Mouse (Mus musculus) heart, postnatal 10 days (tissue): ENCODE data around the gene Ankrd34a. TPM values are rescaled to one million over a fixed set of nuclear protein-coding genes. Genes with fewer than 3 reads are reported as not detected.
"Not testable (repeated sequence)": the region's sequence is repeated elsewhere in the genome, so short reads cannot be mapped to it uniquely, and the experiment has no call there.

Experiments
- DNase-seq, 2 experiments: peaks; one replicate each; pipeline ENCODE4 v3.0.0; 2021
- intact Hi-C: fragments of 180-260 bp; cut with DNase I; formaldehyde crosslinking; loops from one replicate; pipeline ENCODE4 v1.15.1; 2025
- total RNA-seq, 2 experiments: library from RNA; stranded (reverse); gene quantifications; 2 replicates each; pipeline ENCODE4 v1.2.3; 2021

The Ankrd34a gene
- total RNA-seq, 2 experiments from 2014 or later = 2.0 to 5.5 TPM

DNA sequence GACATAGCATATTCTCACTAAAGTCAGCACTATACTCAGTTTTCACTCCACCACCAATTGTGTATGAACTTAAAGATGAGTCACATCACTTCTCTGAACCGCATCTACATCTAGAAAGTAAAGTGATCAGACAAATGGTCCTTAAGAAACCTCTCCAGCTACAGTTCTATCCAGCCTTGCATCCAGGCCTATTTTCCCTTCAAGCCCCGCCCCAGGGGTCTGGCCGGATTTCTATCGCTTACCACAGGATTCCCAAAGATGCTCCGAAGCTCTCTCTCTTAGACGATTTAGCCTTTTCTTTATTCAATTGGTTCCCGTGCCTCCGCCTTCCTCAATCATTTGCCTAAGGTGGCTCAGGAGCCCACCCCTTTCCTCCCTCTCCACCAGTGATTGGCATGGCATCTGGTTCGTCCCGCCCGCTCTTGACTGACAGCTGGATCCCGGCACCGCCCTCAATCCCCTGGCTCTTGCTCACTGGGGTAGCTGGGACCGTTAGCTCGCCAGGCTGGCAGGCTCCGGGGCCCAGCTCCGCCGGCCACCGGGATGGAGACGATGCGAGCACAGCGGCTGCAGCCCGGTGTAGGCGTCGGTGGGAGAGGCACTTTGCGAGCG, 4.3 kb downstream of the Ankrd34a start, which contains the start of gene Lix1l:
Lix1l (plus strand) TSS at position 511 of the 612 bp plus-strand sequence.
- DNase-seq = peak; percentile 97 to 98
- intact Hi-C loops = no loop called here

DNA sequence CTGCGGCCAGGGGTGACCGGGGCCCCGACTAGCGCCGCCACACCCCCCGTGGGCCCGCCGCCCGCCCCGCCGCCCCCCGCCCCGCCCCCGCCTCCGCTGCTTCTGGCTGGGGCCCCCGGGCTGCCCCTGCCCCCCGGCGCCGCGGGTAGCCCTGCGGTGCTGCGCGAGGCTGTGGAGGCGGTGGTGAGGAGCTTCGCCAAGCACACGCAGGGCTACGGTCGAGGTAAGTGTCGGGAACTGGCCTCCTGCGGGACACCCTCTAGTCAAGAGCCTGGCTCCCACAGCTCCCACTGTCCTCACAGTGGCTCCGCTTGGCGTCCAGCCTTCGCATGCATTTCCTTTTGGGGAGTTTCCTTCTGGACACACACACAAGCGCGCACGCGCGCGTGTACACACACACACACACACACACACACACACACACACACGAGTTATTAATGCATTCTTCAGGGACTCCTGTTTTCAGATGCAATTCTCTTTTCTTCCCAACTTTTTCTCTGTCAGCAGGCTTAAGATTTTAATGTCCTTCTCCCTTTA, 4.9 kb downstream of the Ankrd34a start:
- intact Hi-C loops = no loop called here
- peak; percentile 88 to 90 for DNase-seq

DNA sequence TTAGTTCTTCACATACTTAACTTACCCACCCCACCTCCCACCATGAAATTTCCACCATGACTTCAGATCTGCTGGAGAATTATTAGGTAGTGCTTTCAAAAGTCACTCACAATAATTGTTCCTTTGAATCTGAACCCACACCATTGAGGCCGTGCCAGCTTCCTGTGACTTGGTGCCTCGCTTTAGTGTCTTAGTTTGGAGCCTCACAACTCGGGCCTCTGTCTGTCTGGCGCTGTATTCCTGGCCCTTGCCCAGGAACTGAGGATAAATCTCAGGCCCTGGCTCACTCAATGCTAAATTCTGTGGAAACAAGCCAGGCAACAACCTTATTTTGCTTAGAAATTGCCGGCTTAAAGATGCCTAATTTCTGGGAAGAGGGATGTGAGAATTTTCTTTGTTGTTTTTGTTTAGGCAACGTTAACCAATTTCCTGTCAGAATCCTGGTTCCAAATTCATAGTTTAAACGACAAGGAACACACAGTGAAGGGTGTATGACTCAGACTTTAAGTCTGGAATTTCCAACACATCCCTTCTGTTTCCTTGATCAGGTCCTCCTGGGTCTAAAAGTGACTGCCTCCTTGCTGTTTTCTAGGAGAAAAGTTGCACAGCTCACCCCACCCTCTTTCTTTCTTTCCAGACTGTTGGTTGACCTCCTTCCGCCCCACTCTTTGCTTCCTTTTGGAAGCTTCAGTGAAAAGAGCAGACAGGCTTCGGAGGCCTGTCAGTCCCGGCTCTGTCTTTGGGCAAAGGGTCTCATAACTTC, 5.7 kb downstream of the Ankrd34a start:
- intact Hi-C loops = loop anchor here (2.0 kb wide), 1 partner anchor 33 kb away; the partner anchor contains the start of genes Gm42957 and Pex11b
- peak; percentile 68 to 74 for DNase-seq

DNA sequence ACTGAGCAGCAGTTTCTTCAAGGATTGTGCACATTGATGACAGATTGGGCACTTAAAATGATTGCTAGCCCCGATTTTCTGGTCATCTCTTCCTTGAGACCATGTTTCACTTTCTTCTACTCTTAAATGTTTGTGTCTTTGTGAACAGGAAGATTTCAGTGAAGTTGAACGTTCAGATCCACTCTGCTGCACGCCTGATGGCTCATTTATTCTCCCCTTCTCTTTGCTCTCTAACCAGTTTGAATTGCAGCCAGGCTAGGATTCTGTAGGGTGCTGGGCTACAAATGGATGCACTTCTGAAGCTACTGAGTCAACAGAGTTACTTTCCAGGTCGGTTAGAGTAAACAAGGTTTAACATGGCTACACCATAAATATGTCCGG, 6.3 kb downstream of the Ankrd34a start:
- intact Hi-C loops = loop anchor here (2.0 kb wide), 1 partner anchor 32 kb away; the partner anchor contains the start of genes Gm42957 and Pex11b
- DNase-seq = no peak

DNA sequence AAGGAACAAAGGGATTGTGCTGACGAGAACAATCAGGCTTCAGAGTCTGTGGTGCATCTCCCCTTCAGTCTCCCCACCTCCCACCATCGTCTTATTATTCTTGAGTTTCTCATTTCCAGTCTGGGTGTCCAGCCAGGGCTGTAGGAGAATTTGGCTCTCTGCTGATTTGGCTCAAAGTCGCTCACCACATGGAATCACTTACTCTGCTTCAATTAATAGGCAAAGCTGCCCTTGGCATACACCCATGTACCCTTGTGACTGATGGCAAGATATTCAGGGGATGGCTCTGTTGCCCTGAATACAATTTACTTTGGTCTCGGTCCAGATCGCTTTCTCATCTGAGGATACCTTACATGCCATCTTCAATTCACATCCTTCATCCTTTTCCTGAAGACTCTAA, 6.9 kb downstream of the Ankrd34a start:
- intact Hi-C loops = loop anchor here (2.0 kb wide), 1 partner anchor 31 kb away; the partner anchor contains the start of genes Gm42957 and Pex11b
- DNase-seq = peak; percentile 46 to 53

DNA sequence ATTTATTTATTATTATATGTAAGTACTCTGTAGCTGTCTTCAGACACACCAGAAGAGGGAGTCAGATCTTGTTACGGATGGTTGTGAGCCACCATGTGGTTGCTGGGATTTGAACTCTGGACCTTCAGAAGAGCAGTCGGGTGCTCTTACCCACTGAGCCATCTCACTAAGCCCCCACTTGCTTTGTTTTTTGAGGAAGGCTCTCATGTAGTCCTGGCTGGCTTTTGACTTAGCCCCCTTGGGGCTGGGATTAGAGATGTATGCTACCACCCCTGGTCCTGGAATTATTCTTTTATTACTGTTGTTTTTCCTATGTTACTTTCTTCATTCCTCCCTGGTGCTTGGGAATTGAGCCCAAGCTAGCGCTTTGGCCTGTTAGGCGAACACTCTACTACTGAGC, 9.6 kb downstream of the Ankrd34a start:
- intact Hi-C loops, DNase-seq: not testable (repeated sequence)

DNA sequence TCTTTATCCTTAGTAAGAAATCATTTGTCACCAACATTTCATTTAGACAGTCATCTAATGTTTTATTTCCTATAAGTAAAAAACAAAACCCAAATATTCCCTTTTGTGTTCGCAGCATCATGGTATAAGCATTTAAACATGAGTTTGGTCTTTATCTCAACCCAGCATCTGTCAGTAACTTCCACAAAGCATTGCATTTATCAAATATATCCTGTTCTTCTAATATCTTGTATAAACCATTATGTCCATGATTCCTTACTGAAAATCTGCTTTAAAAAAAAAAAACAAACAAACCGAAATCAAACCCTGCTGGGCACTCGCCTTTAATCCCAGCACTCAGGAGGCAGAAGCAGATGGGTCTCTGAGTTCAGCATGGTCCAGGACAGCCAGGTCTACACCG, 10.2 kb downstream of the Ankrd34a start:
- intact Hi-C loops = no loop called here

DNA sequence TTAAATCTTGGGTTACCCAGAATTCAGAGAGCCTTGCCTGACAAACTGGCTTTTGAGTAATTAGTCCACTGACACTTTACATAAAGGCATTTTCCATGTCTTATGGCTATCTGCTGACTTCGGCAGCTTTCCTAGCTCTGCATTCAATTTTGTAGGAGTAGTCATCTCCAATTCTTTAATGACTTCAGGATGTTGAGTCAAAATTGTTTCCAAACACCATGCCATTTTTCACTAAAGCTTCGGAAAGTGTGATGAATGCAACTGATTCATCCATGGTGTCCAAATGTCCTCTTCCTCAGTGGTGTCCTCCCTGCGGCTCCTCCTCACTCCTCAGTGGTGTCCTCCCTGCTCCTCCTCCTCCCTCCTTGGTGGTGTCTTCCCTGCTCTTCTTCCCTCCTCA, 21.5 kb downstream of the Ankrd34a start:
- no peak for DNase-seq
- intact Hi-C loops = no loop called here

More for the DNA sequence above, 10.2 kb downstream of the Ankrd34a start:
- no peak for DNase-seq

DNA sequence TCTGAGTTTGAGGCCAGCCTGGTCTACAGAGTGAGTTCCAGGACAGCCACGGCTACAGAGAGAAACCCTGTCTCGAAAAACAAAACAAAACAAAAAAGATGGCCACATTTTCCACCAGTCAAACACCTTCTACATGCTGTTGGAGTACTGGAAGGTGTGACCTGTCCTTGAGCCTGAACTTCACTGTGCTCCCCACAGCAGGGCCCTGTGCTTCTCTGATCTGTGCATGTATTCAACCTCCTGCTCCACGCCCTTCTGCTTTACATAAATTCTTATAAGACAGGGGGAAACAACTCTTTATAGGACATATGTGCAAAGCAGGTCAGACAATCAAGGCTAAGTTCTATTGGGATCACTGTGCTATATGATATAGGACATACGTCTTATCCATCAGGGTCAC, 26.8 kb downstream of the Ankrd34a start:
- no peak for DNase-seq
- intact Hi-C loops = no loop called here

DNA sequence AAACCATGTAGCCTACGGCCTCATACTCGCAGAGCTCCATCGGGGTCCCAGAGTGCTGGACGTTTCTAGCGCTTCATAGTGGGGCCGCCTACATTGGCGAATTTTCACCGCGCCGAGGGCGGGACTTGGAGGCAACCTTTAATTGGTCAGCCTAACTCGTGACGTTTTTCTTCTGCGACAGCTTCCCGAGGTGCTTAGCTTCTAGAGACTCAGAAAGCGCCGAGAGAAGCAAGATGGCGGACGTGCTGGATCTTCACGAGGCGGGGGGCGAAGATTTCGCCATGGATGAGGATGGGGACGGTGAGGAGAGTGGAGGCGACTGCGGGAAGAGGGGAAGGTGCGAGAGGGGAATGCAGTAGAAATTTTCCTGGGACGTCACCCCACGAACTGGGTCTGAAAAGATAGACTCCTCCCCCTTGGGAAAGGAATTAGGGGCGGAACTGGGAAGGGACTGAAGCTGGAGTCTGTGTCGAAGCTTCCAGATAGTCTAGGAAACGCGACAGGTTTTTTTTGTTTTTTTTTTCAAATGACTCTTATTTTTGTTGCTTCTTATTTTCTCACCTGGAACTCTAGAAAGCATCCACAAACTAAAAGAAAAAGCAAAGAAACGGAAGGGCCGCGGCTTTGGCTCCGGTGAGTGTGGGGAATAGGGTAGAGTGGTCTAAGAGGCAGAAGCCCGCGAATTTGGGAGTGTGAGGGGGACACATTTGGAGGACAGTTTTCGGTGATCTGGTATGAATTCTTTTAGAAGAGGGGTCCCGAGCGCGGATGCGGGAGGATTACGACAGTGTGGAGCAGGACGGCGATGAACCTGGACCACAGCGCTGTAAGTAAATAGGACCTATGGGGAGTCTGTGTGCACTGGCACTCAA, 33.5 kb downstream of the Ankrd34a start, which contains the start of gene Rbm8a:
Rbm8a (plus strand) TSS at position 205 of the 872 bp plus-strand sequence.
- intact Hi-C loops = no loop called here
- DNase-seq = peak; percentile 98

DNA sequence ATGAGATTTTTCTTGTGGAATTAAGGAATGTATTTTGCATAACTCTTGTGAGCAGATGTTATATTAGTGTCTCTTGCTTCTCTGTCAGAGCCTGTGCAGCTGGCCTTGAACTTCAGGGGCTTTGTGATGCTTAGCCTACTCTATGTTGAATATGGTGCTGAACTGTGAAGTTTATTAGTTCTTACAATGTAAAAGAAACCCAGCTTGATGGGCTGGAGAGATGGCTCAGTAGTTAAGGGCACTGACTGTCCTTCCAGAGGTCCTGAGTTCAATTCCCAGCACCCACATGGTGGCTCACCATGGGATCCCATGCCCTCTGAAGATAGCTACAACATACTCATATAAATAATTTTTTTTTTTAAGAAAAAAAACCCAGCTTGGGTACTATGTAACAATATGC, 35.6 kb downstream of the Ankrd34a start:
- intact Hi-C loops = no loop called here
- DNase-seq = no peak

DNA sequence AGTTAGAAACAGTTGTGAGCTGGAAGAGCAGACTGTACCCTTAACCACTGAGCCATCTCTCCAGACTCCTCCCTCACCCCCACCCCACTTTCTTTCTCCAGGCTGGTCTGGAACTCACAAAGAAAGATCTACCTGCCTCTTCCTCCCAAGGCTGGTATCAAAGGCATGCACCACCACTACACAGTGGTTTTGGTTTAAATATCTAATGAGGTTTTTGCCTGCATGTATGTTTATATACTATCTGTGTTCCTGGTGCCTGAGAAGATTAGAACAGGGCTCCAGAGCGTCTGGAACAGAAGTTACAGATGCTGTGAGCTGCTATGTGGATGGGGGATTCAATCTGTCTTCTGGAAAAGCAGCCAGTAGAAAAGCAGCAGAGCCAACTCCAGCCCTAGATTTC, 37.6 kb downstream of the Ankrd34a start:
- intact Hi-C loops = loop anchor here (2.0 kb wide), 1 partner anchor 31 kb away; no protein-coding TSS in a partner anchor
- no peak for DNase-seq

DNA sequence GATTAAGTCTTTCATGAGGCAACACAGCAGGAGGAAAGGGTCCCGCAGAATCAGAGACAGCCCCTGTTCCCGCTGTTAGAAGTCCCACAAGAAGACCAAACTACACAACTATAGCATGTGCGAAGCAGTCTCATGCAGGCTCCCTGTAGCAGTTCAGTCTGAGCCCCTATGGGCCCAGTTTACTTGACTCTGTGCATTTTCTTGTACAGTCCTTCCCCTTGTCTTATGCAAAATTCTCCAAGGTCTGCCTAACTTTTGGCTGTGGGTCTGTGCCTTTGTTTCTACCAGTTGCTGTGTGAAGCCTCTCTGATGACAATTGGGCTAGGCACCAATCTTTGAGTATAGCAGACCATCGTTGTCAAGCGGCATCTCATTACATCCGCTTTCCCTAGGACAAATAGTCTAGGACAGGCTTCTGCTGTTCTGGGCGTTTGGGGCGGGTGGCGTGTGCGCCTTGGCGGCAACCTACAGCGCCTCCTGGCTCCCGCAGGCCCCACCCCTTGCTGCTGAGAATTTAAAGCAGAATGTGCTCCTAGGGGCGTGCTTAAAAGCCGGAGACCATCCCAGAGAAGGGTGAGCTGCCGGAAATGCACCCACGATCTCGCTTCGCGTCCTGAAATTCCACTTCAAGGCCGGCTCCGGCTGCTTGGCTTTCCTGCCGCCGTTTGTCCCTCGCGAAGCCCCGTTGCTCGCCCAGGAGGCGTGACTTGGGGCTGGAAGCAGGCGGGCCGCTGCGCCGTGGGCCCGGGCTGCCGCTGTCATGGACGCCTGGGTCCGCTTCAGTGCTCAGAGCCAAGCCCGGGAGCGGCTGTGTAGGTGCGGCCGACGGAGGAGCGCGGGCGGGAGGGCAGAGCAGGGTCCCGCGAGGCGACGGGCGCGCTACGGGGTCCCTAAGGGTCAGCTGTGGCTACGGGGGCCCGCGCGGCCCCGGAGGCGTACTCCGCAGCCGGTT, 38.8 kb downstream of the Ankrd34a start, which contains the start of the genes Pex11b and Gm42957:
Pex11b (plus strand) TSS at position 449 of the 952 bp plus-strand sequence.
Gm42957 (plus strand) TSS at position 547 of the 952 bp plus-strand sequence.
- intact Hi-C loops = loop anchor here (2.0 to 5.0 kb wide), 2 partner anchors 32 to 62 kb away; partner anchors contain the start of gene Pias3
- peak; percentile 94 for DNase-seq

DNA sequence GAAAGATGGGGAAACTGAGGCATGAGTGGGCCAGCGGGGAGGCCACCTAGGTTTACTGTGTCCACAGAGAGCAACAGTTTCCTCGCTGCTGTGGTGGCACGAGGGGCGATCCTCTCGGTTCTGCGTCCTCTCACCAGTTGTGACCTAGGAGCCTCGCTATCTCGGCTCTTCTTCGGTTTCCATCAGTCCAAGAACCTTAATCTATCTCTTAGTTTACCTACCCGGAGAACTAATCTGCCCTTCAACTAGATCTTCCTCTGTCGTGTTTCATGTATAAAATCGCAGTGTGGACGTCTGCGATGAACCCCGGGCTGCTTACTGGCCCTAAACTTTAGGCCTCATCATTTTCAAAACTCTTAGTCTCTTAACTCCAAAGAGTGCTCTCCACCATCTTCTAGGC, 39.5 kb downstream of the Ankrd34a start:
- intact Hi-C loops = loop anchor here (2.0 to 5.0 kb wide), 2 partner anchors 33 to 61 kb away; partner anchors contain the start of gene Pias3
- no peak for DNase-seq

DNA sequence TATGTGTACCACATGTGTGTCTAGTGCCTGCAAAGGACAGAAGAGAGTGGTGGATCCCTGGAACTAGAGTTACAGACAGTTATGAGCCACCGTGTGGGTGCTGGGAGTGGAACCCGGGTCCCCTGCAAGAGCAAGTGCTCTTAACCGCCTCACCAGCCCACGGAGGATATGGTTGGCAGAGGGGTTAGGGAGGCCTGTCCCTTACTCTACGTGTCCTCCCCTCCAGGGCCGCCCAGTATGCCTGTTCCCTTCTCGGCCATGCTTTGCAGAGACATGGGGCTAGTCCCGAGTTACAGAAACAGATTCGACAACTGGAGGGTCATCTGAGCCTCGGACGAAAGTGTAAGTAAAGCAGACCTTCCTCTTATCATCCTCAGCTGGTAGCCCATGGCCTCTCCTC, 40.0 kb downstream of the Ankrd34a start:
- no peak for DNase-seq
- intact Hi-C loops = loop anchor here (5.0 kb wide), 1 partner anchor 61 kb away; the partner anchor contains the start of gene Pias3

DNA sequence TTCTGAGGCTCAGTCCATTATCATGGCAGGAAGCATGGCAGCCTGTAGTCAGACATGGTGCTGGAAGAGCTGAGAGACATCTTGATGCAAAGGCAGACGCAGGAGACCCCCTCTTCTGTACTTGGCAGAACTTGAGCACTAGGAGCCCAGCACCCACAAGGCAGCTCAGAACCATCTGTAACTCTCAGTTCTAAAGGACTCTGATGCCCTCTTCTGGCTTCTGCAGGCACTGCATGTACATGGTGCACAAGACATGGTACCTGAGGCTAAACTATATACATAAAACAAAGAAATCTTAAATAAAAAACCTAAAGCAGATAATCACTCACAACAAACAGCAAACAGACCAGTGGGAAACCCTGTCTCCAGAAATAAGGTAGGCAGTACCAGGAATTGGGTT, 42.8 kb downstream of the Ankrd34a start:
- peak; percentile 57 to 71 for DNase-seq

DNA sequence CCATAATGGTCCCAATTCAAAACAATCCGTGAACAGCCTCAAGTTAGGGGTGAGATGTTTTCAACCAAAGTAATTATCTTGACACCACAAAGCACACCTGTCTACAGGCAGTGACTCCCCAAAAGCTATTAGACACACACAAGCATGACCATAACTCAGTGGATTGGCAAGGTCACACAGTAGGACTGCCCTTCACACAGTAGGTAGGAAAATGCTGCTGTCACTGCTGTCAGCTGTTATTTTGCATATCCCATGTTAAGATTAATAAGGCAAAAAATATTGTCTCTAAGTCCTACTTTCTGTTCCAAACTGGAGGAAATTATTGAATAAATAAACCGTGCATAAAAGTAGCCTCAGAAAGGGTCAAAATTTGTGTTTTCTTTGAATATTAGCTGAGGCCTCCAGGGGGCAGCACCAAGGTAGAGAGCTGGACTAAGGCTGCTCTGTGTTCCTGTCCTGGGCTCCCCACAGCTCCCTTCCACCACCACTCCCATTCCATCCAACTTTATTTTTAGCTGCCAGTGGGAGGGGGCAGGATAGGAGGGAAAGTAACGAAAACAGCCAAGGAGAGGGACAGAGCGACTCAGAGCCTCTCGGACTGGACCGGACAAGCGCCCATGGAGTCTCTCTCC, 48.7 kb downstream of the Ankrd34a start, which contains the start of gene Itga10:
Itga10 (plus strand) TSS at position 567 of the 632 bp plus-strand sequence.
- intact Hi-C loops = loop anchor here (2.0 kb wide), 1 partner anchor 18 kb away; no protein-coding TSS in a partner anchor
- peak; percentile 52 to 73 for DNase-seq

More for the DNA sequence above, 42.8 kb downstream of the Ankrd34a start:
- intact Hi-C loops = loop anchor here (2.0 to 5.0 kb wide), 3 partner anchors 58 to 92 kb away; partner anchors contain the start of gene Pias3

DNA sequence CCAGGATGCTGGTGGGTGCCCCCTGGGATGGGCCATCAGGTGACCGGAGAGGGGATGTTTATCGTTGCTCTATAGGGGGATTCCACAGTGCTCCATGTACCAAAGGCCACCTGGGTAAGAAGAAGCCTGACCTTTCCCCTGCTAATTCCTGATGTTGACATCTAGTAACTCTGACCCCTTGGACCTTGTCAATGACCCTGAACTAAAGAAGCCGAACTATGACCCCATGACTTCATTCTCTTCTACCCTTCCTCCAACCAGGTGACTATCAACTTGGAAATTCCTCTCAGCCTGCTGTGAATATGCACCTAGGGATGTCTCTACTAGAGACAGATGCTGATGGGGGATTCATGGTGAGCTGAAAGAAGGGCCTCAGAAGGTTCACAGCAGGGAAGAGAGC, 50.9 kb downstream of the Ankrd34a start:
- DNase-seq = no peak
- intact Hi-C loops = no loop called here
